Mouse (Mus musculus) kidney, postnatal 25 days (tissue): ENCODE results near the gene Ano9.
A peak's percentile ranks its signal among the peaks of the same experiment; 100 is the strongest.

Experiments
- DNase-seq, 2 experiments: peaks; one replicate each; pipeline ENCODE4 v3.0.0; 2021; ENCODE audit warnings: mixed read lengths in 2 of 2

Ano9 gene

DNA sequence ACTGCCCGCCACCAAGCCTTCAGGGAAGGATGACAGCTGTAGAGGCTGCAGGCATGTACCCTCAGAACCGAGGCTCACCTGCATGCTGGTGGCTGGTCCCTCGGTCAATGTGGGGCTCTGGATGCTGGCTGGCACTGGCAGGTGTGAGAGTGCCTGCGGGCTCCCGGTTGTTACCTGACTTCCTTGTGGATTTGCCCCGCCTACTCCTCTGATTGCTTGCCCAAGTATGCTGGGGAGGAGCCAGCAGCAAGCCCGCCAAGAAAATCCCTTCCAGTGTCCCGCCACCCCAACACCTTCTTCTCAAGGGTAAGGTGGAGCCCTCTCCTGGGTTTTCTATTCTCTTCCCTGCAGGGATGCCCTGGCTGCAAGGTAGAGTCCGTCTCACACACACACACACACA lies at the start of gene Ano9:
Ano9 (minus strand) TSS at position 171 of the 400 bp plus-strand sequence.
- DNase-seq, result peak; percentile 74 to 86

DNA sequence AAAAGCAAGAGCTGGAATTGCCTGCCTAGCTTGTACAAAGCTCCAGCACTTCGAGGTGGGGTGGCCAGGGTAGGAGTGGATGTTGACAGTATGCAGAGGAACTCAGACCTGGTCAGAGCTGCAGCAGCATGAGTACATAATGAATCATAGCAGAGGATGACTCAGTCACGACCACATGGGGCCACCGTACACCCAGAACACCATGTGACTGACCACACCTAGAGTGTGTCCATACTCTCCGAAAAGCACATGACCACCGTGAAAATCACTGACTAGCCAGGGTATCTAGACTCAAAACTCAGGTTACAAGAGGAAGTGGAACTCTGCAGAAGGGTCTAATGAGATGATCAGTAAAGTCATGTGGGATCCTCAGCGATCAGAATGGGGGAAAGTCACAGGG lies 47.2 kb upstream of the Ano9 start:
- DNase-seq, result no peak

DNA sequence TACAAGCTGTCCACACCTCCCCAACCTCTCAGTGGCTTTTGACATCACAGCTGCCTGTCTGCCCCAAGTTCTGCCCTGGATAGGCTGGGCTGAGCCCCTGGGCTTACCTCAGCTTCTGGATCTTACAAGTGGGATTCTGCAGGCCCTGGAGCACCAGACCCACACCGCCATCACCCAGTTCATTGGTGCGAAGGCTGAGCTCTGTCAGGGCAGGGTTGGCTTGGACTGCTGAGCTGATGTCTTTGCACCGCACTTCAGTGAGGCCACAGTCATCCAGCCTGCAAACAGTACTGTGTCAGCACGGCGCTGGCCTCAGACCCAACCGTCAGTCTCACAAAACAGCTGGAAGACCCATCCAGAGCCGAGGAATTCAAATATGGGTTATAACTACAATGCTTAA lies 46.8 kb upstream of the Ano9 start:
- DNase-seq, result no peak

DNA sequence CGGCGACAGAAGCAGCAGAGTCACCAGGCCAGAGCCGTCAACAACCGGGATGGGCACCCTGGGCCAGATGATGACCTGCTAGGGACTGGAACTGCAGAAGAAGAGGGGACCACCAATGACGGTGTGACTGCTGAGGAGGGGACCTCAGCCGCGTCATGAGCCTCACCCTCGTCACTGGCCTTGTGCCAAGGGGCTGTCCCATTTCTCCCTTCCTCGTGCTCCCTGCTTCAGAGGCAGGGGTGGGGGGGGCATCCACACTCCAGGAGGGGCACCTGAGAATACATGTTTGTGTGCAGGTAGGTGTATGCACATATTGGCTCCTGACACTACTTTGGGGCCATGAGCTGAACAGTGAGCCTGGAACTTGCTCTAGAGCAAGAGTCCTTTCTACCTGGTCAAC lies 37.8 kb upstream of the Ano9 start:
- DNase-seq, result no peak

DNA sequence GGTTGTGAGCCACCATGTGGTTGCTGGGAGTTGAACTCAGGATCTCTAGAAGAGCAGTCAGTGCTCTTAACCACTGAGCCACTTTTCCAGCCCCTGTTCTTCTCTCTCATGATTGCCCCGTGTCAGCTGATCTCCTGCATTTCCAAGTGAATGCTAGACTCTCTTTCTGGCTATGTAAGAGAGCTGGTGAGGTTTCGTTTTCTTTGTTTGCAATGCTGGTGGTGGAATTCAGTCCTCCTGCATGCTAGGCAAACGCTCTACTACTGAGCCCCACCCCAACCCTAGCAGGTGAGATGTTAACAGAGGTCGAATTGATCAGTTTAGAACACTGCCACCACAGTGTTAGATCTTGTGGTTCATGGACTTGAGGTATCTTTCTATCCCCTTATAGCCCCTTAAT lies 31.0 kb upstream of the Ano9 start:
- no peak for DNase-seq

DNA sequence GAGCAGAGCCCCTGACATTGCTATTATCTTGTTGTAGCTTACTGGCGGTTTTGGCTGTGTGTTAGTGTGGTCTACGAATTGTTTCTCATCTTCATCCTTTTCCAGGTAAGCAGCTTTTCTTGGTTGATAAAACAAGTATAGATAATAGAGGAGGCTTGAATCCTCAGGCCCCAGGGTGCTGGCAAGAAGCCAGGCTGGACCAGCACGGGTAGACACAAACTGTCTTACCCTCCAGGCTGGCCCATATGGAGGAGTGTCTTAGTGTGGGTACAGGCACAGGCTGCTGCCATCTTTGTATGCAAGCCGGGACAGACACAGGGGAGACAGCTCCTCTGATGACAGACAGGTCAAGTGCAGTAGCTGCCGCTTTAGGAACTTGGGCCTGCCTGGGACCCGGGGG lies 29.4 kb upstream of the Ano9 start:
- no peak for DNase-seq

DNA sequence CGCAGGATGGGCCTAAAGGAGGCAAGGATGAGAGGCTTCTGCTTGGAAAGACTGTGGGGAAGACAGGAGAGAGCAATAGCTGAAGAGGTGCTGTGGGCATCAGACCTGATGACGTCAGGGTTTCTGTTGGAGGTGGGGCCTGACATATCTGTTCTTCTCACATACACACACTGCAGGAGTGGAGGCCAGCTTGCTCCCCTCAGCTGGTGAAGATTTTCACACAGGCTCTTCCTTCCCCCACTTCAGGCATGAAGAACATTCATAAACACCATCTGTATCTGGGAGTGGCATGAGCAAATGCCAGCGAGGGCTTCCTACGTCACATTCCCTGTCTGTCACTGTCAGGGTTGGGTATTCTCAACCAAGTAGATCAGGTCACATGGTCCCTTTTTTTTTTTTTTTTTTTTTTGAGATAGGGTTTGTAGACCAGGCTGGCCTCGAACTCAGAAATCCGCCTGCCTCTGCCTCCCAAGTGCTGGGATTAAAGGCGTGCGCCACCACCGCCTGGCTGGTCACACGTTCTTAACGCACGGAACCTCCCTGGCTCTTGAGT lies 28.5 kb upstream of the Ano9 start:
- no peak for DNase-seq

DNA sequence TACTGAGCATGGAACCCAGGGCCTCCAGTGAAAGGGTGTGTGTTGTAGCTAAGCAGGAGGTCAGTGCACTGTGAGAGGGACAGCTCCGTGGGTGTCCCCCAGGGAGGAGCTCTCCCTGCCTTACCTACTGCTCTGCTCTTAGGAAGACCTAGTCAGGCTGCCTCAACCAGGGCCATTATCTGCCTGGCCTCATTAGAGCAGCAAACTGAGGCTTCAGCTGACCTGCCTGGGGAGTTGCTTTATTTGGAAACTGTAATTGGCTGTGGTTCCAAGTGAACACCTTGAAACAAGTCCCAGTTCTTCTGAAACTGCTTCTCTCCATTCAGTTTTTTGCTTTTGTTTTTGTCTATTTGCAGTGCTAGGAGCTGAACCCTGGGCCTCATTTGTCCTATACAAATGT lies 27.8 kb upstream of the Ano9 start:
- no peak for DNase-seq

DNA sequence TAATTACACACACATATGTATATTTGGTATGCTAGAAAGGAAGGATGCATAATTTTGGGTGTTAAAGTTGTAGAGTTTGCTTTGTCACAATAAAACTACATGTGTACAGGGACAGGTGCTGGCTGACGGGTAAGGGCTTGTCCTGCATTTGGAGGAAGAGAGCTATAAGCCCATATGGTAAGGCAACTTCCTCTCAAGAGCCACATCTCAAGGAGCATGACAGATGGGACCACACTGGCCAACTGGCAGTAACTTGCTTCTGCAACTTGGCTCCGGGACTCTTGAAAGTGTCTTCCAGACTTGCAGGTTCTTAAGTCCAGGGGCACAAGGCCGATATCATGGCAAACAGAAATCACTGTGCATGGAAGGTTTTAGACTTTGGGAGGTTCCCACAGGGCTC lies 27.0 kb upstream of the Ano9 start:
- DNase-seq, result no peak

DNA sequence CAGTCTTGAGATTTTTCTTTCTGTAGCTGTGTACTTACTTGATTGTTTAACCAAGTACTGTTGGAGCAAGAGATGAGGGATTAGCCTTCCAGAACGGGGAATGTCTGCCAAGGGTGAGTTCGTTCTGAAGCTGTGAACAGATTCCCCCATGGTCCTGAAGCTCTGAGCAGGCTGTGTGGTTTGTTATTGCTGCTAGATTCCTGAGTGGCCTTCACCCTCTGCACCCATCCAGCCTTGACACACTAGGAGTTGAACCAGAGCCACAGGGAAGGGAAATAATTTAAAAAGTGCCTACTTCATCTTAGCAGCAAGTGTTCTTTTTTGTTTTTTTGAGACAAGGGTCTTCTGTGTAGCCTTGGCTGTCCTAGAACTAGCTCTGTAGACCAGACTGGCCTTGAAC lies 26.3 kb upstream of the Ano9 start:
- no peak for DNase-seq

DNA sequence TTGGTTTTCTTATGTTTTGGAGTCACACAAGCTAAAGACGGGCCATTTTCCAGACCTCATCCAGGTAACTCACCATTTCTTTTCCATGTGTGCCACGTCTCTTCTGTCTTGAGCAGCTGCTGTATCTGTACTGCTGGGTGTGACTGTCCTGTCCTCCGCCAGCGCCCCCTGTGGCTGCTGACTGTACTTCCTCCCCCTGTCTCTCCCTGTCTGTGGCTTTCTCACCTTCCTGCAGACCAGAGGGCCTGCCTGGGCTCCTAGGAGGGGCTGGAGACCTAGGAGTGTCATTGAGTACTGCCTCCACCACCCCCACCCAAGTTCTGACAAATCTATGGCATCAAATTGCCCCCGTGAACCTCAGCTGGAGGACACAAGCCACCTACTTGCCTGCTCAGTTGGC lies 25.5 kb upstream of the Ano9 start:
- peak; percentile 50 to 54 for DNase-seq

DNA sequence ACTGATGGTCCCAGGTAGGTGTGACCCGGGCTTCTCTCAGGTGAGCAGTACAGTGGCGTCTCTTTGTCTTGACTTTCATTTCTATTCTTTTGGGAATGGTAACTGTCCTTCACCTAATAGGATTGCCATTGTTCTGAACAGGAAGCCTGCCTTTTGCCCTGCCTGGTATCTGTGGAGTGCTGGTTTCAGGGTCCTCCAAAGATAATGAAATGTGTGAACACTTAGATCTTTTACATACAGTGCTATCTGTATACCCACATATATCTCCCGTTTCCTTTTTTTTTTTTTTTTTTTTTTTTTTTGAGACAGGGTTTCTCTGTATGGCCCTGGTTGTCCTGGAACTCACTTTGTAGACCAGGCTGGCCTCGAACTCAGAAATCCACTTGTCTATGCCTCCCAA lies 23.7 kb upstream of the Ano9 start:
- DNase-seq, result no peak

DNA sequence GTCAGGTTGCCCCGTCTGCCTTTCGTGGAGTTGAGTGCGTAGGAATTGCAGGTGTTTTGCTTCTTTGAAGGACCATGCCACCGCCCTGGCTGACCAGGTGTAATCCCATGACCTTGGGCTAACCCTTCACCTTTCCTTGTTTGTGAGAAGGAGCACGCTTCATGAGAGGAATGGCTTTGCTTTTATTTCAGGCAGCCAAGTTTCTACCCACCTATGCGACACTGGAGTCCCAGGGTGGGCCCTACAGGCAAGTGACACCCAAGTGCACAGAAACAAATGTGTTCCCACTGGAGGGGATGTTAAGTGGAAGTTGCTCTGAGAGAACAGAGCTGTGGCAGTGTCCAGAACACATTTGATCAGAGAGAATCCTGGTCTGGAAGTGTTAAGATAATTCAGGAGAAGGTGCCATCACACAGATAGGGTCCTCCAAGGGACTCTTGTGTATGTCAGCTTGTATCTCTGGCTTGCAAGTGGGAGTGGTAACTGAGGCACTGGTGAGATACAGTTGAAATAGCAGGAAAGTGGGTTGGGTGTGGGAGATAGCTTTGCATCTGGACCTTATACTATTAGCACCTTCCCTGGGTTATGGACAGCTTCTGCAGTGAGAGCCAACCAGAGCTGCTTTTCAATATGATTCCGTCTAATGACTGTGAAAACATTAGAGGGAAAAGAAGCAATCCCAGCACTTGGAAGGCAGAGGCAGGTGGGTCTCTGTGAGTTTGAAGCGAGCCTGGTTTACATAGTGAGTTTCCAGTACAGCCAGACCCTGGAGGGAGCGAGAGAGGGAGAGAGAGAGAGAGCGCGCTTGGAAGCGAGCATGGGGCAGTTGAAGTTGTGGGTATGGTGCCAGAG lies 14.5 kb upstream of the Ano9 start:
- DNase-seq, result peak in 1 of 2 experiments; percentile 30

DNA sequence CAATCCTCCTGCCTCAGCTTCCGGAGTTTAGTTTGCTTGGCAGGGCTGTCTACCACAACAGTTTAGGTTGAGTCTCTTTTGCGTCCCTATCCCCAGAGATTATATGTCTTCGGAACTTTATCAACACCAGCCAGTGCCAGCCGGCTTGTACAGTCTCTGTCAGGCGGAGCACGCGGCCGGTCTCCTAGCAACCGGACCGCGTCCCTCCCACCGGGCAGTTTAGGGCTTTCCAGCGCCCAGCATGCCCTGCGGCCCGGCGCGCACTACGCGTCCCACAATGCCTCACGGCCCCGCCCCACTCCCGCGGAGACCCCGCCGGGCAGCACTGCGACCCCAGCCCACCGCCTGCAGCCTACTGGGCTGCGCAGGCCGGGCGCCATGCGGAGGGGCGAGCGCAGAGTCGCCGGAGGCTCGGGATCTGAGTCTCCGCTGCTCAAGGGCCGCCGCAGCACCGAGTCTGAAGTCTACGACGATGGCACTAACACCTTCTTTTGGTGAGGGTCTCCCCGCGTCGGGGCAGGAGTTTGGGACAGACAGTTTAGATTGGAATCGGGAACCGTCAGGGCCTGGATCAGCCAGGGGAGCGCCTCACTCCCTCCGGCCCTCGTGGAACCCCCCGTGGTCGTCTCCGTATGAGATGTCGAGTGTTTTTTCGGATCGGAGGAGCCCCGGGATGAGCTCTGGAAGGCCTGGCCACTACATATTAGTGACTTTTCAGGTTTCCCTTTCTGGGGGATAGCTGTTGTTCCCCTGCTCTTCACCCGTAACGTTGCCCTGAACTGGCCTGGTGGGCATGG lies 13.6 kb upstream of the Ano9 start:
- peak; percentile 93 to 96 for DNase-seq

DNA sequence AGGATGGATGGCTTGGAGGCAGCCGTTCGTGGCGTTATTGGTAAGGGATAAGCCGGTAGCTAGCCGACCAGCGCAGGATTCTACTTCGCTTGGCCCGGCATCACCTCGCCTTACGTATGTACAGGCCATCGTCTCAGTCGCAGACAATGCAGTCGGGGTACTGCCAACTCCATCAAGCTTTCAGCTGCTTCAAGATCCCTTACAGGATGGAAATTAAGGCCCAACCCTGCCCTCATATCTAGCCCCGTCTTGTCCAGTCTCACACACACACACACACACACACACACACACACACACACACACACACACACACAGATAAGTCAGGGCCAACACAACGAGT lies 5.9 kb upstream of the Ano9 start:
- DNase-seq, result no peak

DNA sequence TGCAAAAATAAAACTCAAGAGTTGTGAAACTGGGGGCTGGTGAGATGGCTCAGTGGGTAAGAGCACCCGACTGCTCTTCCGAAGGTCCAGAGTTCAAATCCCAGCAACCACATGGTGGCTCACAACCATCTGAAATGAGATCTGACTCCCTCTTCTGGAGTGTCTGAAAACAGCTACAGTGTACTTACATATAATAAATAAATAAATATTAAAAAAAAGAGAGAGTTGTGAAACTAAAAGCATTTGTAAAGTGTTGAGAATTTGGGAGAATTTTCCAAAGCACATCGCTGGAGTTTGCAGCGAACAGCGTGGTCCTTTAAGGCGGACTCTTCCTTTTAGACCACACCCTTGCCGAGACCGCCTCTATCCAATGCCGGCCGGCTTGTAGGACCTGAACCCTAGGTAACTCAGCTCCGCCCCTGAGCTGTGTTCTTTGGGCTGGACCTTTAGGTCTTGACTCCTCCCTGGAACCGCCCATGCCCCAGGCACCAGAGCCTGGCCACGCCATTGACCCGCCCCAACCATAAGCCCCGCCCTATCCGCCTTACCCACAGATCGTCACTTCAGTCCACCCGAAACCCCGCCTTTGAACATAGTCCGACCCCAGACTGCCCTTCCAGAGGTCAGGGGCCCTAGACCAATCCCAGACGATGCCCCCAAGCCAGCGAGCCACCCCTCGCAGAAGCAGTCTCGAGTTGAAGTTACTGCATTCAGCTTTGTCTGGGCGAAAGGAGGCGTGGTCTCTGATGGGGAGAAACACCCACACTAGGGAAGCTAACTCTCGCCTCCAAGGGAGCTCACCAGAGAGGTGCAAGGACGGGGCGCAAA lies 5.3 kb upstream of the Ano9 start:
- DNase-seq, result peak; percentile 99

DNA sequence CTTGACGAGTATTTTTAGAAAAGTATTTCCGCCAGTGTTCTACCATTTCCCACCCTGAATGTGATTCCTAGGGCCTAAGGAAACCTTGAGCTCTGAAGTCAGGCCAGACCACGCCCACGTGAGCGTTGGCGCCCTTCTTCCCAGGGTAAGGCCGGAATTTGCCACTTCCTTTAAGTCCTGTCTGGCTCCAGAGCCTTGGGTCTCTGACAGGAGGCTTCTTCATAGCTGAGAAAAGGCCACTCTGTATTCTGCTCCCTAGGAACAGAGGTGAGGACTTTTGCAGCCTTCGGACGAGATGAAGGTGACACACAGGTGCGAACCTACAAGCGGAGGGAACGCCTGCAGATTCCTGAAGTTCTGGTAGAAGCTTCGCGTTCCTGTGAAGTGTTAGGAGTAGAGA lies 4.6 kb upstream of the Ano9 start, which contains the start of gene Ptdss2:
Ptdss2 (plus strand) TSS at position 138 of the 400 bp plus-strand sequence.
- peak; percentile 81 to 87 for DNase-seq

DNA sequence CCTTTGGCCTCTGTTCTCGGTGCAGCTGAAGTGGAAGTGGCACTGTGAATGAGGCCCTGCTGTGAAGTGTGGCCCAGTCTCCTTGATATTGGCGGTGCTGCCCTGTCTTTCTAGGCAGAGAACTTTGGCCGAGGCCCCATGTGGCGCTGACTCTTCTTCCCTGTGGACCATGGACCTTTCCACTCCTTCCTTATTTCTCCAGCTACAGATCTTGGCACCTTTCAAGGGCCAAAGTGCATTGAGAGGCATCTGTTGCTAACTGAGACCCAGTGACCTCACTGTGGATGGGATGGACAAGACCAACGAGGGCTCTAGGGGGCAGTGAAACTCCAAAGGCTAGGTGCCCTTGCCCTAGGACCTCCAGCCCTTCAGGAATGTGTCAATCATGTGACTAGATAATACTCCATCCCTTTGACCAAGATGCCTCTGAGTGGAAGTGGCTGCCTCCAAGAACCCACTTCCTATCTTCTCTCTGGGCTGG lies 3.5 kb upstream of the Ano9 start:
- peak; percentile 80 to 92 for DNase-seq

DNA sequence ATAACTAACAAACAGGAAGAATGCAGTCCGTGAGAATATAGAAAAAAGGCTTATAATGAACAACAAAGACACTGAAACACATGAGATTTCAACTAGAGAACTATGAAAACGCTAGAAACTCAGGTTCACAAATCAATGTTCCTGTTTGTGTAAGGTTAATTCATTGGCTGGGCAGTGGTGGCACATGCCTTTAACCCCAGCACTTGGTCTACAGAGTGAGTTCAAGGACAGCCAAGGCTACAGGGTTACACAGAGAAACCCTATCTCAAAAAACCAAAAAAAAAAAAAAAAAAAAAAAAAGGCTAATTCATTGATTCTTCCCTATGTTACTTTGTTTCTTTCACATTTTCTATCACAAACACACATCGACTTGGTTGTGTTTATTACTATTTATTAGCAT lies 3.0 kb upstream of the Ano9 start:
- no peak for DNase-seq

DNA sequence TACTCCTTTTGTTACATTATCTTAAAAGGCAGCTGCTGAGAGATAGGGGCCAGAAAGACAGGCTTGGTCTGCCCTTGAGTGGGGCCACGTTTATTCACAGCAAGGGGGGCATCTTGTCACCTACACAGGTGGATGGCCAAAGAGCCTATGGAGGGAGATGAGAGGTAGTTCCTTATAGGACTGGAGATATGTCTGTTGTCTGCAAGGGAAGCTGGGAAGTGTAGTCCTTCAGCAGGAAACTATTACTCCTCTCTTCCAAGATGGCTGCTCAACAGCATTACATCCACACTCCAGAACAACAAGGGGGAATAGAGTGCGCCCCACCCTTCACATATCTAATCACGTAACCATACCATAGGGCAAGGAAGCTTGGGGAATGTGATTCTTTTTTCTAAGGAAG lies 1.9 kb upstream of the Ano9 start:
- no peak for DNase-seq

DNA sequence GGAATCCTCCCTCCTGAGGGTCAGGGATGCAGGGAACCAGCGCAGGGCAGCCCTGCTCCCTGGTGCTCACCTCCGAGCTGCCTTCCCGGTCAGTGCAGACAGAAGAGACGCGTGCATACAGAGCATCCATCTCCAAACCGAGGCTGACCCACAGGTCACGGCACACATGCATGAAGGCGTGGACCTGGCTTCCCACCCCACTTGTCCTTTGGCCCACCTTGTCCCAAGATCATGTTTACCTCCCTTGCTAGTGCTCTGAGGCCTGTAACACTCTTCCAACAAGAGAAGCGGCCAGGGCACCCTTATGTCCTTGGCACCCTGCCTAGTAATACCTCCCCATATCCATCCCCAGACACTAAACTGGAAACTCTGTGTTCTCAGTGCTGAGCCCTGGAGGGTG lies 1.7 kb downstream of the Ano9 start:
- no peak for DNase-seq

DNA sequence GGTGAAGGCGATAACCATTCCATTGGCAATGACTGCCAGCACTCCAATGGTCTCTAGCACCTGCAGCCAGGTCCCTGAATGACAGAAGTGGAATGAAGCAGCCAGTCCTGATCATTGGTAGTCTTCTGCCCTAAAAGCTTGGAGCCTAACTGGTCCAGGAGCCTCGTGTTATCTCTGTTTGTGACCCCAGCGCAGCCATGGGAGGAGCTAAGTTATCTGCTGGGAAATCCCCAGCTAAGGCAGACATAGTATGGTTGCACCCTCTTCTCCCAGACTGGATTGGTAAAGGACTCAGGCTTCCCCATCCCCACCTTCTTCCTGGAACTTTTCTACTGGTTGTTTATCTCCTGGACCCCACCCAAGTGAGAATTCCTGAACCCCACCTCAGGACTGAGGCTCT lies 14.4 kb downstream of the Ano9 start:
- DNase-seq, result no peak
